Mouse (Mus musculus): ENCODE data around the gene Fibp.

GRCm38 (mm10) chr19:5477668-5478300 is 17.4 kb downstream of the Fibp start:
- TF ChIP-seq POLR2A (IDR thresholded peaks at IDR 0.05; ENCODE audit: borderline replicate concordance, control insufficient read depth, low read depth, low read length): no peak
- TF ChIP-seq CTCF (IDR thresholded peaks at IDR 0.05; ENCODE audit: control insufficient read depth, insufficient read depth, low read length): no peak

All from bone marrow, adult 2 months (tissue).